Mouse (Mus musculus) CD4-positive helper T cell, adult 2 months (primary cell): ENCODE data around the gene Cd4.
A peak's percentile ranks its signal among the peaks of the same experiment; 100 is the strongest.

ENCODE experiments used
- DNase-seq: peaks from one replicate; pipeline ENCODE4 v3.0.0-alpha.2; 2012; ENCODE audit warnings: low read depth, missing footprints, low spot score

Gene Cd4

DNA sequence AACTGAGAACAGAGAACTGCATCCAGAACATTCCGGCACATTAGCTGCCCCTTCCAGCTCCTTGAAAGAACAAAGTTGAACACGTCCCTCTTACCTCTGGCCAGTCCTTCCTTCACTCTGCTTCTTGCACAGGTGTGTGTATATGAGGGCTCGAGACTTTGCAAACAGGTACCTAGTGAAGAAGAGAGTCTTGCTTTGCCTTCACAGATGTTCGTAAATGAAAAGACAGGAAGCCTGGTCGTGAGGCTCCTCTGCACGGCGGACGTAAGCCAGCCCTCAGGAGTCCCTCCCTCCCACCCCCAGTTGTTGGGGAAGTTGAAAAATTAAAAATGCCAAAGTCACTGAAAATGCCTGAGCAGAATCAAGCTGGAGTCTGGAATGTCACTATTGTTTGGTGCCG lies at the start of gene Cd4:
Gene Cd4 (minus strand): TSS at position 236 of the 400 bp plus-strand sequence.
- DNase-seq, result peak; percentile 61

DNA sequence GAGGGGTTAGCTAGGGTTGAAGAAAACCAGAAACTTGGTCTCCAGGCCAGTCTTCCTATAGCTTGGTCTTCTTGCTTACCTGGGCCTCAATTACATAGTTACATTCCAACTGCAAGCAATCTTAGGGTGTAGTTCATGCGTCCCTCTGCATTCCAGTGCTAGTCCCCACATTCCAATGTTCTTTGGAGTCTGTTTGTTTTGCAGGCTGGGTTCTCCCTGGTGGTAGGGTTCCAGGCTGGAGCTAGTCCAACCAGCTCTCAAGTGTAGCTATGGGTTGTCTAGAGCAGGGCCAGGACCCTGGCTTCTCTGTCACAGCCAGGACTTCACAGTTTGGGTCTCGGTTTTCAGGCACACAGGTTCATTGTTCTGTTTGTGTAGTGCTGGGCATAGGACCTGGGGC lies 49.5 kb upstream of the Cd4 start:
- DNase-seq, result no peak

DNA sequence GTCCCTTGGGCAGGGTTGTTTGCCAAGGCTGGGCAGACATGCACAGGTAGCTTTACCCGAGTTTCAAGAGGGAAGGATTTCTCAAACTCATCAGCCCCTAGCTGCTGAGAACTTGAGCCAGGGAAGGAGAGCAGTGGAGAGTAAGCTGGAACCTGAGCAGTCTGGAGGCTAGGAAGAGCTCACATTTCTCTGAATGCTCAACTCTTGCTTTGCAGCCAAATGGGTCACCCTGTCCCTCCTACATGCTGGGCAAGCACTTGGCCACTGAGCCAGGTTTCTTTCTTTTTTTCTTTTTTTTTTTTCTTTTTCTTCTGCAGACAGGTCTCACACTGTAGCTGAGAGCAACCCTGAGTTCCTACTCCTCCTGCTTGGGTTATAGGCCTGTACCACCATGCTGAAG lies 48.7 kb upstream of the Cd4 start:
- DNase-seq, result no peak

DNA sequence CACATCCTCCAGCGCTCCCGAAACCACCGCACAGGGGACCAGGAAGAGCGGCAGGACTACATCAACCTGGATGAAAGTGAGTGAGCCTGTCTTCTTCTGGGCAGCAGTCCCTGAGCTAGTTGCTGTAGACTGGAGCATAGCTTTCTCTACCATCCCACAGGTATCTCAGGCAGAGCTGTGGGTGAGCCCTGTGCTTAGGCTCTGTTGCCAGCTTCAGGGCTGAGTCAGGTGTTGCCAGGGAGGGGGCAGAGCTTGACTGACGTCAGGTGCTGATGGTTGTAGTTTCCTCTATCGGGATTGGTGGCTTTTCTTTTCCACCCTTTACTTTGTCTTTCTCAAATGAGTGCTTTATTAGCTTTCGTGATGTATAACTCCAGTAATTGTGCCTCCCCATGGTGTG lies 46.6 kb upstream of the Cd4 start:
- no peak for DNase-seq

DNA sequence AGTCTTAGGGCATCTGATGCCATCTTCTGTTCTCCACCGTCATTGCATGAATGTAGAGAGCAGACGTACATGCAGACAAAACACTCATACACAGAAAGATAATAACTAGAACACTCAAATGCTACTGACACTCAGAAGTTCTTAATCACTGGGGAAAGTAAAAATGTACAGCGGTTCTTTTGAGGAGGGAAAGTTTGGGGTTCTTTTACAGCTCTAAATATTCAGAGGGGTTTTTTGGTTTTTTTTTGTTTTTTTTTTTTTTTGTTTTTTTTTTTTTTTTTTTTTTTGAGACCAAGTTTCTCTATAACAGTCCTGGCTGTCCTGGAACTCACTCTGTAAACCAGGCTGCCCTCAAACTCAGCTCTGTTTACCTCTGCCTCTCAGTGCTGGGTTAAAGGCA lies 45.1 kb upstream of the Cd4 start:
- peak; percentile 19 for DNase-seq

DNA sequence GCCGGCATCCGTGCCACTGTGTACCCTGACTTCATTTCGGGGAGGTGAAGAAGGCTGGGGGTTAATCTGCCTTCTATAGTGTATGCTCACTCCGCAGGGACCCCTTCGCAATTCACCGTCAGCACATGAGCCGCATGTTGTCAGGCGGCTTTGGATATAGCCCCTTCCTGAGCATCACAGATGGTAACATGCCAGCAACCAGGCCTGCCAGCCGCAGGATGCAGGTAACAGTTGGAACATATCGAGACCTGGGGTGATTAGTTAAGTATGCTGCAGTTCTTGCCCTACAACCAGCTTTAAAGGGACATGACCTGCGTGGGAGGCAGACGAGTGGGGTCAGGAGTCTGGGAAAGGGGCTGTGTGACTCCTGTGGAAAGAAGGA lies 44.3 kb upstream of the Cd4 start:
- DNase-seq, result peak; percentile 10

DNA sequence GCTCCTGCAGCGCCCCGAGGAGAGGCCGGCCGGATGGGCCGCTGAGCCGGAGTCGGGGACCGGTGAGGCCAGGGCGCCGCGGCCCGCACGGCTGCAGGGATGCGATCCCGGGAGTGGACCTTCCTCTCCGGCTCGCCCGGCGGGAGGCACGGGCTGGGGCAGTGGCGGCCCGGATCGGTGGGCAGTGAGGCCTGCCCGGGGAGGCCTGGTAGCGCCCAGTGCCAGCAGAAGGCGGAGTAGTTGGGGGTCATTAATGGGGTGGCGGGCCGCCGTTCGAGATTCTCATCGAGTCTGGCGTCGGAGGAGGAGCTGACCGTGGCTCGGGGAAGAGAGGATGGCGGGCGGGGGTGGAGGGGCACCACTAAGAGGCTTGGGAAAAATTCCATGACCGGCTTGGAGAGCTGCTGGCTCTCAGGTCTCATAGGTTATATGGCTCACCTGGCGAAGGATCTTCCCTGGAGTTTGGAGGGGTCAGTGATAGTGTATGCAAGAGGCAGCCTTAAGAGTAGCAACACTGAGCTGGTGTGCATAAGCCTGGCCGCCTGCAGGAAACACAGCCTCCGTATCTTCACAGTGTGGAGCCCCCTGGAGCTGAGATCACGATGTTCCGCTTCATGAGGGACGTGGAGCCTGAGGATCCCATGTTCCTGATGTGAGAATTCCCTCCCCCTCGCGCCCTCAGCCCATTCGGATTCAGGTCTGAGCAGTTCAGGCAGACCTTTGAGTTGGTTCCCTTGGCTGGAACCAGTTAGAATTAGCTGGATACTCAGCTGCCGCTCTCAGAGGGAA lies 43.7 kb upstream of the Cd4 start:
- DNase-seq, result no peak

DNA sequence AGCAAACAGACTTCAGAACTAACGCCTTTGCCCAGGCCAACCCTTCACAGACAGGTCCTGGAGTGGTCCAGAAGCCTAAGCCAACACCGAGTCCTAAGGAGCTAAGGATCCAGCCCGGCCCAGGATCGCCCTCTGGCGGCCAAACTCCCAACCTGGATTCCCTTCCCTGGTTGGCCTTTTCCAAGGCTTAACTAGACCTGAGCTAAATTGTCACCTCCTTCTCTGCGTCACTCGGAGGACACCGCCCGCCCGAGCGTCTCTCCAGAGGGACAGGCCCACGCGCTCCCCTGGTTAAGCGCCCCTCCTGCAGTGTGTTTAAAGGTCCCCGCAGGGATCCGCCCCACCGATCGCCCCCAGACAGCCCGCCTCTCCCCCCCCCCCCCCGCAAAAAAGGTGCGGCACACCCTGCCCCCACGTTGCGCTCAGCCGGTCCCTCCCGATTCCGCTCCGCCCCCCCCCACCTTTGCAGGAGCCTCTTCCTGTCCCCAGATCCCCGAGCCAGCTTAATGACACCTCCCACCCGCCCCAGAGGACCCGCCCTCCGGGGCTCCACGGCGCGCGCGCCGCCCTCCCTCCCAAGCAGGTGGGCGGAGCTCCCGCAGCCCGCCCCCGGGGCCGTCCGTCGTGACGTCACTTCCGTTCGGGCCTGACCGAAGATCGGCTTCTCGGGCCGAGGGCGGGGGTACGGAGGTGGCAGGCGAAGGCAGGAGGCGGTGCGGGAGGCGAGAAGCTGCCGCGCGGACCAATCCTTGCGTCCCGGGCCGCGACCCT lies 42.9 kb upstream of the Cd4 start, which contains the start of gene Mlf2:
Gene Mlf2 (plus strand): TSS at position 633 of the 771 bp plus-strand sequence.
- DNase-seq, result peak; percentile 99

DNA sequence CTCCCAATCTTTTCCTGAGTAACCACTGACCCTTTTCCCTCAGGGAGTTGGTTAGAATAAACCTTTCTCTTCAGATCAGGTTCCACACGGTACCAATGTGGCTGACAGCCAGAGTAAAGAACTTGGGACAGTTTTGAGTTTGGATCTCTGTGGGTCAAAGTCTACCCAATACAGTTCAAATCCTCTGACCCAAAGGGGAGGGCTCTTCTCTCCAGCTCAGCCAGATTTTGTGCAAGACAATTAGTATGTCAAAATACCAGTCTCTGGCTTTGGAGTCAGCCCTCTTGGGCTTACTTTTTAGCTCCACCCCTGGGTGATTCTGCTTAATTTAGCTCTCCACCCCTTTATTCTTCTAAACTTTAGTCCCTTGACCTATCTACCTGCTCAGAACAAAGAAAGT lies 42.2 kb upstream of the Cd4 start:
- DNase-seq, result no peak

DNA sequence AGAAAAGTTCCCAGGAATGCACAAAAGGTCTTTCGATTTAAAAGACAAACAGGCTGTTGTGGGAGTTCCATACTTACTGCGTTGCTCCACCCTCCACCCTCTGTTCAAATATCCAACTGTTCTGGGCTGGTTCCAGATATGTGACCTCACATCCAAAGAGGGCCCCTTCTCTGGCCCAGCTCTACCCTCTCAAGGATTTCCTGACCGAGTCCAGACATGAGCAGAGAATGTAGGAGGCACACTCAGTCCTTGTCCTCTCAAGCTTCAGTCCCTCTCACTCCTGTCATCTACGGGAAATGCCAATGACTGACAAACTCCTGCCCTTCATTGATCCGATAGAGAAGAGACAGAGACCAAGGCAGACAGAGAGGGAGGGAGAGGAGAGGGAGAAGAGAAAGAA lies 37.9 kb upstream of the Cd4 start:
- no peak for DNase-seq

DNA sequence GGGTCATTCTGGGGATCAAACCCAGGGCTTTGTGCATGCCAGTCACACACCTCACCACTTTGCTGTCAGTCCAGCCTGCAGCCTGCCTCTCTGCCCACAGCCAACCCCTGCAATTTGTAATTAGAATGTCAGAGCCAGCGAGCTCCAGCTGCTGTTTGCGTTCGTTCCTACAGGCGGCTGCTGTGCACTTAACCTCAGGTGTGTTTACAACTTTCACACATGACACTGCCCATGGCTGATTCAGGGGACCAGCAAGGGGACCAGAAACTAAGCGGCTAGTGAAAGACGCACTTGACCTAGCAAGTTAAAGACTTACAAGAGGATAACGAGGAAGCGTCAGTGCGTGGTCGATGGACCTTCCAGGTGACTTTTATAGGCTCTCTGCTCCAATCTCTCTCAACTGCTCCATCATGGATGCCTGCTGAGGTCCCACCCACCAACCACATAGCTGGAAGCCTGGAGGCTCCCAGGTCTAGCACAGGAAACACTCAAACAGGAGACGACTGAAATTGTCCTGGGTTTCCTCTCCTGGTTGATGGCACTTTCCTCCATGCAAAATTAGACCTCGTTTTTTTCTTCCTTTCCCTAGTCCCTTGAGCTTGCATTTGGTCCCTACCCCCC lies 37.3 kb upstream of the Cd4 start:
- DNase-seq, result no peak

DNA sequence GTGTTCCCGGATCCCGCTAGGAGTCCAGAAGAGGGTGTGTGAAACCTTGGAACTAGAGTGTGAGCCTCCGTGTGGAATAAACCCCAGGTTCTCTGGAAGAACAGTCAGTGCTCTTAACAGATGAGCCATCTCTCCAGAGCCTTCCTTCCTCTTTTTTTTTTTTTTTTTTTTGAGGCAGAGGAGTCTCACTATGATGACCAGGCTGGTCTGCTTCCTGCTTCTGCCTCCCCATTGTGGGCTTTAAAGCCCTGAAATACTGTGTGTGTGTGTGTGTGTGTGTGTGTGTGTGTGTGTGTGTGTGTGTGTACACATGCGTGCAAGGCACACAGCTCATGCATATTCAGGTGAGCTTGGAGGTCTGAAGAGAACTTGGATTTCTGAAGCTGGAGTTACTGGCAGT lies 33.5 kb upstream of the Cd4 start:
- DNase-seq, result no peak

DNA sequence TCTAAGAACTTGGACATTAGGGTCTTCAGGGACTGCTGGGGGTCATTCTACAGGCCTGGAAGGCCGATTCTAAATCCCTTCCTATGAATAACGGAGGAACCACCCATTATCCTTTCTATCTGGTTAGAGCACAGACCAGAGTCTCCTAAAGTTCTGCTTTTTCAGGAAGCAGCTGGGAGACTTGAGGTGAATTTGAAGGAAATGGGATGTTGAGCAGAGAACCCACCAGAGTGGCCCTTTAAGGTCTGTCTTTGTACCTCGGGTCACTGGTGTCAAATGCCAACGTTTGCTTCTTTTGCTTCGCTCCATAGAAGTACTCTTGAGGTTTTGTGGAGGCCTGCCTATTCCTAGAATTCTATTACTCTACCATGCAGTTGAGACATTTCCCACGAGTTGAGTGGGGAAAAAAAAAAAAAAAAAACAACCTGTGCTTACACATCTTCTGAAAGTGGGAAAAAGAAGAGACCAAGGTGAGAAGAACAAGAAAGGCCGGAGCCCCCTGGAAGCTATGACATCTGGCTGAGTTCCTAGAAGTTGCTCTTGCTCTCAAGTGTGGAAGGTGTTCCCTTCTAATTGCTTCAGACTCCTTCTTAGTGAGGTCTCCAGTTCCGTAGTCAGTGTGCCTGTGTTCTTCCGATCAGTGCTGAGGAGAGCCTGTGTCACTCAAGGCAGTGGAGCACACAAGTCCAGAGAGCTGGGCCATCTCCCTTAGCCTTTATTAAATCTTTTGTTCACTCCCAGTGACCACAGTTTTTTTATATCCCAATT lies 32.5 kb upstream of the Cd4 start:
- no peak for DNase-seq

DNA sequence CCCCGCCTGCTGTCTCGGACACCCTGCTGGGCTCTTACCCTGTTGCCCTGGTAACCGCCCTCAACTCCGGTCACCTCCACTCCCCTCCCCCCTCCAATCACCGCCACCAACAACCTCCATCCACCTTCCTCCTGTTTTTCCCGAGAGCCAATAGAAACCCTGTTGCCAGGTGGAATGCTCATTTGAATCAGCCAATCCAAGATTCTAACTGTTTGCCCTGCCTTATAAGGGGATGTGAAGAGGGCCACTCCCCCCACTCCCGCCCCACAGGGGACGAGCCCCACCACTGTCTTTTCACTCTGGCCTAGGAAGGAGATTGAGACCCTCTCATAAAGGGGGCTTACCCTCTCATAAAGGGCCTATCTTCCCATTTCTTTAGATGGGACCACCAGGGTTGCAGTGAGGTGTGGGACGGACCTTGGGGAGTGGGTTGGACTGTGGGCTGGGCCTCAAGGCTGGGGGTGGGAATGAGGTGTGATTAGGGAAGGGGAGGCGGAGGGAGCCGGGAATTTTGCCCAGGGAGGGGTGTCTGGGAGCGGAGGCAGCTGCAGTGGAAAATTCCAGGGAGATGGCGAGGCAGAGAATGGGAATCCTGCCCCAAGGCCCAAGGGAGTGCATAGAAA lies 31.8 kb upstream of the Cd4 start, which contains the start of gene Ptms:
Gene Ptms (minus strand): TSS at position 409 of the 623 bp plus-strand sequence.
- peak; percentile 65 for DNase-seq

DNA sequence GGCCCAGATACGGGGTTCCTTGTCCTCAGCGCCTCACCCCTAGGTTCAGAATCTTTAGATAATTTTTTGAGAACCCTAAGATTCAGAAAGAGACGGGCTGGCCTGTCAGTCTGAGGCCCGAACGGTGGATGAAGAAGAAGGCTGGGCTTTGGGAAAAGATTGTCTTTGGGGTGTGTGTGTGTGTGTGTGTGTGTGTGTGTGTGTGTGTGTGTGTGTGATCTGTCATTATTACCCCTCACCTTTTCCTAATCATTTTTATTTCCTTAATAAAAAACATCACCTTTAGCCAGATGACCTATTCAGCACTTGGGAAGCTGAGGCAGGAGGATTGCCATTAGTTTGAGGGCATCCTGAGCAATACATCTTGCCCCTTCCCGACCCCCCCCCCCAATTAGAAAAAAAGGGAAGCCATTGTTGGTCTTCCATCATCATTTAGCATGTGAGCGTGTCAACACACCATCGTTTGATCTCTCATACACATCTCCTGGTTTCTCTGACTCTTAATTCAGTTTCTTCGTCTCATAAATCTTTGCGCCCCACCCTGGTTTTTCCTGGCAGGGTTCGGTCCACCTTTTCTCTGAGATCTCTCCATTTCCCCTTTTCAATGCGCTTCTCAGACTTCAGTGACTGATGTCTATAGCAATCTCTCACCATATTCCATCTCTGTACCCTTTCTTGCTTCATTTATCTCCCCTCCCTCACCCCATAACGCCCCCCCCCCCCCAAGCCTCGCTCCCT lies 31.0 kb upstream of the Cd4 start:
- peak; percentile 12 for DNase-seq

DNA sequence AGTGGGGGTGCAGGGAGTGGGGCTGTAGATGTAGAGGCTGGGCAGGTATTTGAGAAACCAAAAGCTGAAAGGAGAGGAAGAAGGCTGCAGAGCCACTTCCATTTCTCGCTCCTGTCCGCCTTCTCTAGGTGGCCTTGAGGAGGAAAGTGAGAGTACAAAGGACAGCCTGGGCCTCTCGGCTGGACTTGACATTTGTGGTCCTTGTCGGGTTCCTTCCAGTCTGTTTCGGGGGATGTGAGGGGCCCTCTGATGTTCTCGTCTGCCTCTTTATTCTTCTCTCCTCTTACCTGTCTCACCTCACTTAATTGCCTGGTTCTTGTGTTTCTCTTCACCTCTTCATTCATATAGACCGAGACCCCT lies 30.3 kb upstream of the Cd4 start:
- no peak for DNase-seq

DNA sequence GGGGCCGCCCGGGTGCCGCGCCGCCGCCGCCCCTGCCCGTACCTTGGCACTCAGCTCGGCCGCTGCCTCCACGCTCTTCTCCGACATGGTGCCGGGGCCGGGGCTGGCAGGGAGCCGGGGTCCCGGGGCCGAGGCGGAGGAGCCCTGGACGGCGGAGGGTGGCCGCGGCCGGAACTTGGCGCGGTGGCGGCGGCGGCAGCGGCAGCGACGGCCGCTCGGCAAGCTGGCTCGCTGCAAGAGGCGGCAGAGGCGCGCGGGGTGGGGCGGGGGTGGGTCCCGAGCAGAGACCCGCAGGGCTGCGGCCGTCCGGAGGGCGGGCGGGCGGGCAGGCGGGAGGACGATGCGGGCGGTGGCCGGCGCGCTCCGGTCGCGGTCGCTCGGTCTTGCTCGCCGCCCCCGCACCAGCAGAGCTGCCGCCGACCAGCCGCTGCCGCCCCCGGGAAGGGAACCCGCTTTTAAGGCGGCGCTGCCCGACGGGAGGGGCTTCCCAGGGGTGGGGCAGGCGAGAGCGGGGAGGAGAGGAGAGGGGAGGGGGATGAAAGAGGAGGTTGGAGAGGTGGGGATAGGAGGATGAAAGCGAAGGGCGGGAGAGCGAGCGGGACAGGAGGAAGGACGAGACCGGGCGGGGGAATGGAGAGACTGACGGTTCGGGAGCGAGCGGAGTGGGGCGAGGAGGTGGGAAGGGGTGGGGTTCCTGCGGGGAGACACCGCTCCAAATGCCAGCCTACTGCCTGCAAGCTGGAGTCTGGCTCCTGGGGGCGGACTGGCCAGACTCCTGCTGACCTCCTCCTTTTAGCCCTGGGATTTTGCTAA lies 29.7 kb upstream of the Cd4 start:
- DNase-seq, result peak; percentile 77

DNA sequence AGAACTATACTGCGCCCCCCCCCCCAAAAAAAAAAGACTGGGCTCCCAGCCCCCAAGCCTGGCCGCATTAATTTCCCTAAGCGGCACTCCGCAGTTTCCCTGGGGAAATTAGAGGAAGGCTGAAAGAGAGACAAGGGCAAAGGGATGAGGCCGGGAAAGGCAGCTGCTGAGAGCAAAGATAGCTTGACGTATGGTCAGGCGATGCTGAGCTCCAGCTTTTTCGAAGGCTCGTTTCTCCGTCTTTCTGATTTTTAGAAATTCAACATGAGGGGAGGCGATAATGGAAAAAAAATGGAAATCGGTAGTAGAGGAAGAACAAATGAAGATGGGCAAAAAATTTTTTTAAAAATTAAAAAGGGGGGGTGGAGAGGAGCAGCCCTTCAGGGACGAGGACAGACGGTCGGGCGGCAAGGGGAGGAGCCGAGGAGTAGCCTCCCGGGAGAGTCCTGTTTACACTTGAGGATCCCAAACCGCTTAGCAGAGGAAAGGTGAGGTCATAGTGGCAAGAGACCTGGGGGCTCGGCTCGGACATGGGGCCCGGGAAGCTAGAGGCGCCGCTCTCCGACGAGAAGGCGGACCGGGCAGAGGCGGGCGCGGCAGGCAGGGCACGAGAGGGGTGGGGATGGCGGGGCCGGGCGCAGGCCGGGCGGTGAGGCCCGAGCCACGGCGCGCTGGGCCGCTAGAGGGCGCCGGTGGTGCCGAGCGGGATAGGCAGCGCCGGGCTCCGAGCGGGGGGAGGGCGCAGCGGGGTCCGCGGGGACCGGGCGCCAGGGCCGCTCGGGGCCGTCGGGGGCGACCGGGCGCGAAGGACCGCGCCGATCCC lies 28.9 kb upstream of the Cd4 start:
- peak; percentile 86 for DNase-seq
